Mouse (Mus musculus) heart, adult 11 months (tissue): ENCODE results near the gene Zfp938.

Experiments
- DNase-seq: peaks from one replicate; pipeline ENCODE4 v3.0.0; 2022

Gene Zfp938

GRCm38 (mm10) chr10:82240742-82241400, at the start of gene Zfp938:
Zfp938 (minus strand) TSS chr10:82241280.
- peak; percentile 99 for DNase-seq

DNA sequence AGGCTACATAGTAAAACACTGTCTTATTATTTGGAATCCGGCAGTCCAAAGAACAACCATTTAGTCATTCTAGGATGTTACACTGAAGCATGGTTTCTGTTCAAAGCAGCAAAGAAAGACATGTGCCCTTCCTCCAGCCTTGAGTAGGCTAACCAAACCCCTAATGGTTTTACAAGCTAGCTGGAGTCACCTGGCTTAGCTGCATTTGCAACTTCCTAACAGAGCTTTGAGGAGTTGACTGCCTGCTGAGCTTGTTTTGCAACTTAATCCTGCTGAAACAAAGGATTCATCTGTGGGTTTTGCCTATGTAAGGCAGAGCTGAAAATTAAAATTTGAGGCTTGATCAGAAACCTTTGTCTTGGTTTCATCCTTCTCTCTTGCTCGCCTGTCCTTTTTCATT, 16.3 kb upstream of the Zfp938 start:
- DNase-seq = no peak

GRCm38 (mm10) chr10:82245021-82245420, 3.9 kb upstream of the Zfp938 start:
- no peak for DNase-seq

DNA sequence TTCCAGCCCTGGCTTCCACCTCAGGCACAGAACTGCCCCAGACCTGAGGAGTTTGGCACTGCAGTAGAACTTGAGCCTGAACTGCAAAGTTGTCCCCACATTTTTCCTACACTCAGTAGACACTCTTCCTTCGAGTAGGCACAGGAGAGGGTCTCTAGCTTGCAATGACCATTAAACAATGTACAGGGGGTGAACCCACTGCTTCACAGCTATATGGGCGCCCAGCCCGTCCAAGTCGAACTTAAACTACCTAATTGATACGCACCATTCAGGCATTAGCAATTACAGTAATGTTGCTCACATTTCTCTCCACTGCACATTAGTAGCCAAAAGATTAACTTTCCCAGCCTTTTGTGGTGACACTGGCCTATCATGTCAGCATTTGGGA, 315 bp upstream of the Zfp938 start:
- DNase-seq = no peak

GRCm38 (mm10) chr10:82178257-82179064, 62.6 kb downstream of the Zfp938 start:
- DNase-seq = peak; percentile 98
